Mouse (Mus musculus): Measurements from ENCODE around the gene Bad. TPM values are rescaled to one million over a fixed set of nuclear protein-coding genes. Genes with fewer than 3 reads are reported as not detected.
"Not testable (repeated sequence)": the region's sequence is repeated elsewhere in the genome, so short reads cannot be mapped to it uniquely, and the experiment has no call there.

Bad gene
- polyA plus RNA-seq (2012; rRNA removed) (75.1 and 76.5 TPM in 2 replicates), polyA plus RNA-seq (2014; fragmentation: Nextera tagmentation; extraction: Ambion mirVana) (77.5 and 80.8 TPM in 2 replicates)

GRCm38 (mm10) chr19:6941372-6942248 lies at the start of gene Bad:
Gene Bad (plus strand): TSS chr19:6941861.
- 0 out of 2 replicates have a peak, but pooled peaks have one; percentile 55 for TF ChIP-seq POLR2A (IDR thresholded peaks at IDR 0.05; ENCODE audit: borderline replicate concordance, extremely low read depth, insufficient read depth, insufficient read length)
- peak; percentile 87 for ATAC-seq (ENCODE audit: low FRiP score, low read depth)
- H3K4me2 ChIP-seq (replicated peaks; ENCODE audit: low read depth, low read length, severe bottlenecking): peak within 1 kb of the TSS; percentile 80
- H3K9ac ChIP-seq (ENCODE audit: low read depth, low read length, severe bottlenecking): peak within 1 kb of the TSS; percentile 76
- peak within 1 kb of the TSS; percentile 65 for H3K4me3 ChIP-seq (replicated peaks; ENCODE audit: low read length)
- peak; percentile 91 for DNase-seq (ENCODE audit: low spot score)
- H3K9me3 ChIP-seq (ENCODE audit: control insufficient read depth, low read length): no peaks in the 10 kb centered on the region
- WGBS: 2% methylated on average over 60 of the region's 83 CpGs
- no peaks in the 10 kb centered on the region for H3K27me3 ChIP-seq (ENCODE audit: control insufficient read depth, insufficient read depth, low read length)
- peaks cover 13% of the 10 kb centered on the region for H3K4me1 ChIP-seq (ENCODE audit: control insufficient read depth, insufficient read depth, low read length)
- peaks cover 9% of the 10 kb centered on the region for H3K36me3 ChIP-seq (ENCODE audit: control insufficient read depth, insufficient read depth, low read length)
- peak within 1 kb of the TSS; percentile 90 for H3K27ac ChIP-seq (replicated peaks; ENCODE audit: low read depth, low read length)

GRCm38 (mm10) chr19:6892512-6892911 lies 49.1 kb upstream of the Bad start:
- no peak overlapping the region for H3K27ac ChIP-seq (replicated peaks; ENCODE audit: low read depth, low read length)
- H3K4me3 ChIP-seq (replicated peaks; ENCODE audit: low read length): no peak overlapping the region
- no peak overlapping the region for H3K9ac ChIP-seq (ENCODE audit: low read depth, low read length, severe bottlenecking)
- no peak overlapping the region for H3K4me2 ChIP-seq (replicated peaks; ENCODE audit: low read depth, low read length, severe bottlenecking)
- no peaks in the 10 kb centered on the region for H3K36me3 ChIP-seq (ENCODE audit: control insufficient read depth, insufficient read depth, low read length)
- no peak for TF ChIP-seq POLR2A (IDR thresholded peaks at IDR 0.05; ENCODE audit: borderline replicate concordance, extremely low read depth, insufficient read depth, insufficient read length)
- 56% methylated on average over 4 of the region's 4 CpGs for WGBS
- DNase-seq (ENCODE audit: low spot score): no peak
- no peaks in the 10 kb centered on the region for H3K4me1 ChIP-seq (ENCODE audit: control insufficient read depth, insufficient read depth, low read length)
- H3K9me3 ChIP-seq (ENCODE audit: control insufficient read depth, low read length): no peaks in the 10 kb centered on the region
- H3K27me3 ChIP-seq (ENCODE audit: control insufficient read depth, insufficient read depth, low read length): no peaks in the 10 kb centered on the region
- ATAC-seq (ENCODE audit: low FRiP score, low read depth): no peak

- no peak overlapping the region for H3K27ac ChIP-seq (replicated peaks; ENCODE audit: low read depth, low read length)
- no peak overlapping the region for H3K9ac ChIP-seq (ENCODE audit: low read depth, low read length, severe bottlenecking)
- no peak for DNase-seq (ENCODE audit: low spot score)
- H3K27me3 ChIP-seq (ENCODE audit: control insufficient read depth, insufficient read depth, low read length): no peaks in the 10 kb centered on the region
- 89% methylated on average over 14 of the region's 14 CpGs for WGBS
- H3K4me3 ChIP-seq (replicated peaks; ENCODE audit: low read length): no peak overlapping the region
- TF ChIP-seq POLR2A (IDR thresholded peaks at IDR 0.05; ENCODE audit: borderline replicate concordance, extremely low read depth, insufficient read depth, insufficient read length): no peak
- no peaks in the 10 kb centered on the region for H3K9me3 ChIP-seq (ENCODE audit: control insufficient read depth, low read length)
- H3K36me3 ChIP-seq (ENCODE audit: control insufficient read depth, insufficient read depth, low read length): no peaks in the 10 kb centered on the region
- ATAC-seq (ENCODE audit: low FRiP score, low read depth): no peak
- H3K4me2 ChIP-seq (replicated peaks; ENCODE audit: low read depth, low read length, severe bottlenecking): no peak overlapping the region
- no peaks in the 10 kb centered on the region for H3K4me1 ChIP-seq (ENCODE audit: control insufficient read depth, insufficient read depth, low read length)
Measured at GRCm38 (mm10) chr19:6893731-6894451, 47.8 kb upstream of the Bad start.

GRCm38 (mm10) chr19:6895608-6896305 lies 45.9 kb upstream of the Bad start:
- not testable (repeated sequence) for DNase-seq (ENCODE audit: low spot score); H3K4me3 ChIP-seq (replicated peaks; ENCODE audit: low read length); H3K4me1 ChIP-seq (ENCODE audit: control insufficient read depth, insufficient read depth, low read length); H3K4me2 ChIP-seq (replicated peaks; ENCODE audit: low read depth, low read length, severe bottlenecking); H3K36me3 ChIP-seq (ENCODE audit: control insufficient read depth, insufficient read depth, low read length); H3K27me3 ChIP-seq (ENCODE audit: control insufficient read depth, insufficient read depth, low read length); H3K9ac ChIP-seq (ENCODE audit: low read depth, low read length, severe bottlenecking); H3K27ac ChIP-seq (replicated peaks; ENCODE audit: low read depth, low read length); H3K9me3 ChIP-seq (ENCODE audit: control insufficient read depth, low read length); ATAC-seq (ENCODE audit: low FRiP score, low read depth)
- 88% methylated on average over 18 of the region's 18 CpGs for WGBS

GRCm38 (mm10) chr19:6899641-6900040 lies 42.0 kb upstream of the Bad start:
- ATAC-seq (ENCODE audit: low FRiP score, low read depth) (no peak), DNase-seq (ENCODE audit: low spot score) (no peak)
- no peak overlapping the region for H3K9ac ChIP-seq (ENCODE audit: low read depth, low read length, severe bottlenecking)
- no peaks in the 10 kb centered on the region for H3K36me3 ChIP-seq (ENCODE audit: control insufficient read depth, insufficient read depth, low read length)
- H3K27me3 ChIP-seq (ENCODE audit: control insufficient read depth, insufficient read depth, low read length): no peaks in the 10 kb centered on the region
- TF ChIP-seq POLR2A (IDR thresholded peaks at IDR 0.05; ENCODE audit: borderline replicate concordance, extremely low read depth, insufficient read depth, insufficient read length): no peak
- H3K4me1 ChIP-seq (ENCODE audit: control insufficient read depth, insufficient read depth, low read length): no peaks in the 10 kb centered on the region
- no peak overlapping the region for H3K4me2 ChIP-seq (replicated peaks; ENCODE audit: low read depth, low read length, severe bottlenecking)
- H3K4me3 ChIP-seq (replicated peaks; ENCODE audit: low read length): no peak overlapping the region
- no peaks in the 10 kb centered on the region for H3K9me3 ChIP-seq (ENCODE audit: control insufficient read depth, low read length)
- WGBS: 81% methylated on average over 4 of the region's 4 CpGs
- no peak overlapping the region for H3K27ac ChIP-seq (replicated peaks; ENCODE audit: low read depth, low read length)

All from limb, embryonic 14.5 days (tissue).